Mouse (Mus musculus) midbrain, embryonic 16.5 days (tissue): Measurements from ENCODE around the gene Mdfic. TPM values are rescaled to one million over a fixed set of nuclear protein-coding genes. Genes with fewer than 3 reads are reported as not detected.
A peak's percentile ranks its signal among the peaks of the same experiment; 100 is the strongest.
"Not testable (repeated sequence)": the region's sequence is repeated elsewhere in the genome, so short reads cannot be mapped to it uniquely, and the experiment has no call there.

Experiments
- ATAC-seq: fragments of 200-750 bp; cut with Nextera tagmentation; 2 replicates; pipeline ENCODE4 v1.8.0; 2017; ENCODE audit warnings: moderate TSS enrichment
- H3K27ac ChIP-seq: fragments of 300-500 bp; sonication (generic); 2 replicates; pipeline ENCODE4 v1.5.1; 2014; ENCODE audit warnings: mild to moderate bottlenecking, low read length, mixed read lengths
- H3K27me3 ChIP-seq: fragments of 300-500 bp; sonication (generic); 2 replicates; pipeline ENCODE4 v1.6.1; 2014; ENCODE audit warnings: low read depth, low read length, mixed read lengths; ENCODE audit not compliant: control insufficient read depth, insufficient read depth
- H3K36me3 ChIP-seq: fragments of 300-500 bp; sonication (generic); 2 replicates; pipeline ENCODE4 v1.6.1; 2014; ENCODE audit warnings: mild to moderate bottlenecking, low read length, moderate library complexity, mixed read lengths; ENCODE audit not compliant: control insufficient read depth, insufficient read depth
- H3K4me1 ChIP-seq: fragments of 300-500 bp; sonication (generic); 2 replicates; pipeline ENCODE4 v1.6.1; 2014; ENCODE audit warnings: mild to moderate bottlenecking, low read length, mixed read lengths; ENCODE audit not compliant: control insufficient read depth, insufficient read depth
- H3K4me2 ChIP-seq: fragments of 300-500 bp; sonication (generic); 2 replicates; pipeline ENCODE4 v1.6.1; 2014; ENCODE audit warnings: mild to moderate bottlenecking, low read length, mixed read lengths
- H3K4me3 ChIP-seq: fragments of 300-500 bp; sonication (generic); 2 replicates; pipeline ENCODE4 v1.5.1; 2014; ENCODE audit warnings: low read depth, mild to moderate bottlenecking, low read length, moderate library complexity, mixed read lengths
- H3K9ac ChIP-seq: fragments of 300-500 bp; sonication (generic); 2 replicates; pipeline ENCODE4 v1.6.1; 2014; ENCODE audit warnings: low read depth, low read length, mixed read lengths
- H3K9me3 ChIP-seq: fragments of 300-500 bp; sonication (generic); replicated peaks from 2 replicates; pipeline ENCODE4 v1.6.1; 2014; ENCODE audit warnings: mild to moderate bottlenecking, low read length, mixed read lengths; ENCODE audit not compliant: control insufficient read depth, poor library complexity, severe bottlenecking
- WGBS: fragments of 180-500 bp; shearing (Covaris S2); extraction: QIAGEN DNeasy Blood & Tissue Kit; methylation state at CpG from one replicate; pipeline ENCODE4 v1.1.7; 2014; 5-methylcytosine and 5-hydroxymethylcytosine counted together
- polyA plus RNA-seq: library from polyadenylated mRNA; unstranded; fragments of >200 nt; fragmentation: Nextera tagmentation; extraction: Ambion mirVana; gene quantifications from 2 replicates; pipeline ENCODE4 v1.2.1, GENCODE M21; 2015

Mdfic gene
- polyA plus RNA-seq = 0.83 and 1.1 TPM in 2 replicates

DNA sequence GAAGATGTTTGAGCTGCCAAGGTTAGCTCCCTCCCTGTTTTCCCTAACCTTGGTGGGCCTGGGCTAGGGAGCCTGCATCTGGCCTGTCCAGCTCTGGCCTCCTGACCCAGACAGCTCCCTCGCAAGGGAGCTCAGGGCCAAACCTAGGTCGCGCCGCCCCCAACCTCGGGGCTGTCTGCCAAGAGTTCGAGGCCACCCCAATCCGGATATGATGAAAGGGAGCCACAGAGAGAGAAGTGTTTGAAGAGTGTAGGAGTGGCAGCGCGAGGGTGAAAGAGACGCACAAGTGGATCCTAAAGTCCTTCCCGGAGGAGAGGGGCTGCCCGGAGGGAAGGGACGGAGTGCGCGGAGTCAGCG, at the start of gene Mdfic:
Gene Mdfic (plus strand): TSS at position 201 of the 357 bp plus-strand sequence.
- ATAC-seq = no peak; the same call in none of the 2 replicates
- no peak within 1 kb of the TSS for H3K27ac ChIP-seq
- 1% methylated on average over 16 of the region's 16 CpGs for WGBS
- no peaks in the 10 kb centered on the region for H3K36me3 ChIP-seq
- peak within 1 kb of the TSS; percentile 62 for H3K4me3 ChIP-seq
- peak within 1 kb of the TSS; percentile 100 for H3K4me2 ChIP-seq
- H3K27me3 ChIP-seq = peaks cover 4% of the 10 kb centered on the region; the same call in 1 of the 2 replicates
- peak within 1 kb of the TSS; percentile 74 for H3K9ac ChIP-seq
- no peaks in the 10 kb centered on the region for H3K9me3 ChIP-seq
- H3K4me1 ChIP-seq = peaks cover 7% of the 10 kb centered on the region; the same call in 1 of the 2 replicates

DNA sequence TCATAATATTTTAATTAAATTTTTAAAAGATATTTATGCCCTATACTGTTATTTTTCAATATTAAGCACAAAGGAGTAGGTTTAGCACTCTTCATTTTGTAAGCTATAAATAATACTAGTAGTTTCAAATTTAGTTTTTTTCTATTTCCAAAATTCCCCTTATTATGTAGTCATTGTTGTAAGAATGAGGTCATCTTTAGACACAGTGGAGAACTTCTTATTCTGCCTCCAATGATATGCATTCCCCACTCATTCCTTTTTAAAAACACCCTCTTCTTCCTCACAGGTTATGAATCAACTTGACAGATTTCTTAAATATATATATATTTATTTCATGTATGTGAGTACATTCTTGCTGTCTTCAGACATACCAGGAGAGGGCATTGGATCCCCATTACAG, 49.1 kb upstream of the Mdfic start:
- Histone ChIP-seq H3K9ac (no peak overlapping the region), H3K27ac (no peak overlapping the region), H3K27me3 (no peaks in the 10 kb centered on the region), H3K9me3 (no peaks in the 10 kb centered on the region), H3K4me2 (no peak overlapping the region), H3K36me3 (no peaks in the 10 kb centered on the region), H3K4me1 (no peaks in the 10 kb centered on the region), H3K4me3 (no peak overlapping the region)
- no peak for ATAC-seq

DNA sequence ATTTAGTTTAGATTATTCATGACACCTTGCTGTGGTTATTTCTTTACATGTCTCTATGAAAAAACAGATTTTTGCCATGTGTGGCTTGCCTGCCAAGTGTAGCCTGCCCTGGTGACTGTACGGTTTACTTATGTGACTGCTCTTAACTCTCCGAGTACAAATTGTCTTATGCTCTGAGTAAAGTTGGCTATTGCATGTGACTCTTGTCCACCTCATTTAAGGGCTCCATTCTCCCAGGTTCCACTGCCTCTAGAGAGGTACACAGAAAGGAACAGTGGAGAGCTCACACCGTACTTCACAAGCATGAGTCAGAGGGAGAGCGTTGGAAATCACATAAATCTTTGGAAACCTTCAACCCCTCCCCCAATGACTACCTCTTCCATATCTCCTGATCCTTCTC, 10.4 kb upstream of the Mdfic start:
- Histone ChIP-seq H3K9ac (no peak overlapping the region), H3K4me1 (no peaks in the 10 kb centered on the region), H3K27ac (no peak overlapping the region), H3K36me3 (no peaks in the 10 kb centered on the region), H3K9me3 (no peaks in the 10 kb centered on the region), H3K4me3 (no peak overlapping the region), H3K4me2 (no peak overlapping the region), H3K27me3 (no peaks in the 10 kb centered on the region)
- WGBS = 94% methylated on average over 4 of the region's 4 CpGs
- no peak for ATAC-seq

- Histone ChIP-seq H3K27ac (no peak overlapping the region), H3K9ac (no peak overlapping the region), H3K36me3 (no peaks in the 10 kb centered on the region), H3K4me2 (no peak overlapping the region), H3K27me3 (no peaks in the 10 kb centered on the region), H3K4me1 (no peaks in the 10 kb centered on the region), H3K9me3 (no peaks in the 10 kb centered on the region), H3K4me3 (no peak overlapping the region)
- no peak for ATAC-seq
- WGBS = 84% methylated on average over 7 of the region's 7 CpGs
Observed at GRCm38 (mm10) chr6:15710706-15711105, 9.8 kb upstream of the Mdfic start.

GRCm38 (mm10) chr6:15712860-15713385, 7.5 kb upstream of the Mdfic start:
- H3K9me3 ChIP-seq = no peaks in the 10 kb centered on the region
- no peak overlapping the region for H3K9ac ChIP-seq
- no peak for ATAC-seq
- no peak overlapping the region for H3K4me3 ChIP-seq
- H3K27me3 ChIP-seq = no peaks in the 10 kb centered on the region
- H3K4me2 ChIP-seq = no peak overlapping the region
- H3K36me3 ChIP-seq = no peaks in the 10 kb centered on the region
- WGBS = 28% methylated on average over 2 of the region's 2 CpGs
- no peaks in the 10 kb centered on the region for H3K4me1 ChIP-seq
- H3K27ac ChIP-seq = no peak overlapping the region

DNA sequence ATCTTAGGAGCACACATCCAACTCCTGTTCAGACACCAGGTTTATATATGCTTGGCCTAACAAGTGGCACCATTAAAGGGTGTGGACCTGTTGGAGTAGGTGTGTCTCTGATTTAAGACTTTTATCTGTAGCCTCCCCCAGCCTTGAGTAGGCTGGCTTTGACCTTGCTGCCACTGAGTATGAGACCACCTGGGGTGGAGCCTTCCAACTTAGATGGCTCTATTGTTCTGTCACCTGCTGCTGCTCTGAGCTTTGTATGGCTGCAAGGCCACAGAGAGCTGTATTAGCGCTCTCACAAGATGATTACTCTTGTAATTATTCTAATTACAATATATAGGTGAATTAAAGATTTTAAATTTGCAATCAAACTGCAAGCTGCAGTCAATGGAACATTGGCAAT, 6.4 kb upstream of the Mdfic start:
- not testable (repeated sequence) for H3K9ac ChIP-seq, H3K9me3 ChIP-seq, H3K27me3 ChIP-seq, H3K36me3 ChIP-seq, H3K4me2 ChIP-seq, ATAC-seq, H3K4me3 ChIP-seq, H3K4me1 ChIP-seq, H3K27ac ChIP-seq
- WGBS = 73% methylated on average over 1 of the region's 1 CpGs

GRCm38 (mm10) chr6:15714996-15715844, 5.2 kb upstream of the Mdfic start:
- ATAC-seq = no peak
- Histone ChIP-seq H3K4me3 (no peak overlapping the region), H3K9ac (no peak overlapping the region), H3K27ac (no peak overlapping the region), H3K36me3 (no peaks in the 10 kb centered on the region), H3K9me3 (no peaks in the 10 kb centered on the region), H3K4me2 (no peak overlapping the region), H3K27me3 (no peaks in the 10 kb centered on the region), H3K4me1 (no peaks in the 10 kb centered on the region)
- WGBS = 90% methylated on average over 2 of the region's 2 CpGs

DNA sequence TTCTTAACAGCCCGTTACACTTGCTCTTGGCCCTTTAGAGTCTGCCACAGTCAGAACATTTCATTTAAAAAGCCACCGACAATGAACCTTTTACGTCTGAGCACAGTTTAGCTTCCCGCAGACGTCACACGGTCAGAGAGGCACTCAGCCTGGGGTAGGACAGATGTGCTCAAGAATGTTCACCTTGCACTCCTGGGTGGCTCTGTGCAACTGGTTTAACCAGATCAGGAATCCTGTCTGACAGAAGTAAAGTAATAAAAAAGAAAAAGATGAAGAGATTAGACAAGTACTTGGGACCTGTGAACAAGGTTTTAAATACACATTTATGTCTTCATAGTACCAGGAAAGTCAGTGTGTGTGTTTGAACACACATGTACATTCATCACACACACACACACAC, 542 bp upstream of the Mdfic start:
- Histone ChIP-seq H3K27me3 (peaks cover 4% of the 10 kb centered on the region; the same call in 1 of the 2 replicates), H3K9me3 (no peaks in the 10 kb centered on the region), H3K4me3 (no peak overlapping the region), H3K4me2 (no peak overlapping the region), H3K4me1 (peaks cover 7% of the 10 kb centered on the region; the same call in 1 of the 2 replicates), H3K27ac (no peak overlapping the region), H3K9ac (no peak overlapping the region), H3K36me3 (no peaks in the 10 kb centered on the region)
- WGBS = 64% methylated on average over 6 of the region's 6 CpGs
- 0 out of 2 replicates have a peak, but pooled peaks have one; percentile 9 for ATAC-seq
